Mouse (Mus musculus): ENCODE data around the gene Man1b1. TPM values are rescaled to one million over a fixed set of nuclear protein-coding genes. Genes with fewer than 3 reads are reported as not detected.

Gene Man1b1
- polyA plus RNA-seq, 1 experiment from 2014 or later: 15.3 TPM

GRCm38 (mm10) chr2:25371764-25372643 is 39.9 kb downstream of the Man1b1 start, which contains the start of gene Sapcd2:
Gene Sapcd2, plus strand, starts transcription at chr2:25372321.
- peaks cover 47% of the 10 kb centered on the region for H3K4me1 ChIP-seq (ENCODE audit: control insufficient read depth, low read depth, low read length)
- WGBS (ENCODE audit: insufficient replicate concordance): 1% methylated on average over 65 of the region's 65 CpGs
- peaks cover 10% of the 10 kb centered on the region for H3K36me3 ChIP-seq (ENCODE audit: control insufficient read depth, insufficient read depth)
- peak within 1 kb of the TSS; percentile 92 for H3K4me2 ChIP-seq (ENCODE audit: low read depth, low read length)
- H3K27me3 ChIP-seq (ENCODE audit: control insufficient read depth, insufficient read depth, low read depth, low read length): peaks cover 4% of the 10 kb centered on the region; the same call in 1 of the 2 replicates
- peak within 1 kb of the TSS; percentile 83 for H3K9ac ChIP-seq (ENCODE audit: low read depth, low read length)
- H3K9me3 ChIP-seq (replicated peaks; ENCODE audit: control insufficient read depth, low read length): no peaks in the 10 kb centered on the region
- H3K4me3 ChIP-seq (ENCODE audit: low read depth, low read length): peak within 1 kb of the TSS; percentile 85
- H3K27ac ChIP-seq (ENCODE audit: low read length): peak within 1 kb of the TSS; percentile 58
- ATAC-seq (ENCODE audit: low read depth): peak; percentile 88

GRCm38 (mm10) chr2:25372644-25373391 is 40.7 kb downstream of the Man1b1 start:
- Histone ChIP-seq H3K27me3 (ENCODE audit: control insufficient read depth, insufficient read depth, low read depth, low read length) (peaks cover 4% of the 10 kb centered on the region; the same call in 1 of the 2 replicates), H3K4me3 (ENCODE audit: low read depth, low read length) (peak overlapping the region; percentile 85), H3K27ac (ENCODE audit: low read length) (peak overlapping the region; percentile 58), H3K4me2 (ENCODE audit: low read depth, low read length) (peak overlapping the region; percentile 92), H3K4me1 (ENCODE audit: control insufficient read depth, low read depth, low read length) (peaks cover 47% of the 10 kb centered on the region), H3K9me3 (replicated peaks; ENCODE audit: control insufficient read depth, low read length) (no peaks in the 10 kb centered on the region), H3K9ac (ENCODE audit: low read depth, low read length) (peak overlapping the region; percentile 83), H3K36me3 (ENCODE audit: control insufficient read depth, insufficient read depth) (peaks cover 15% of the 10 kb centered on the region)
- WGBS (ENCODE audit: insufficient replicate concordance): 1% methylated on average over 42 of the region's 42 CpGs
- ATAC-seq (ENCODE audit: low read depth): peak; percentile 20

GRCm38 (mm10) chr2:25373431-25373830 is 41.3 kb downstream of the Man1b1 start:
- Histone ChIP-seq H3K9ac (ENCODE audit: low read depth, low read length) (peak overlapping the region; percentile 83), H3K4me3 (ENCODE audit: low read depth, low read length) (peak overlapping the region; percentile 85), H3K27ac (ENCODE audit: low read length) (no peak overlapping the region), H3K27me3 (ENCODE audit: control insufficient read depth, insufficient read depth, low read depth, low read length) (no peaks in the 10 kb centered on the region), H3K4me1 (ENCODE audit: control insufficient read depth, low read depth, low read length) (peaks cover 47% of the 10 kb centered on the region), H3K36me3 (ENCODE audit: control insufficient read depth, insufficient read depth) (peaks cover 15% of the 10 kb centered on the region), H3K9me3 (replicated peaks; ENCODE audit: control insufficient read depth, low read length) (no peaks in the 10 kb centered on the region), H3K4me2 (ENCODE audit: low read depth, low read length) (peak overlapping the region; percentile 92)
- no peak for ATAC-seq (ENCODE audit: low read depth)
- WGBS (ENCODE audit: insufficient replicate concordance): 35% methylated on average over 2 of the region's 2 CpGs

- no peaks in the 10 kb centered on the region for H3K9me3 ChIP-seq (replicated peaks; ENCODE audit: control insufficient read depth, low read length)
- H3K9ac ChIP-seq (ENCODE audit: low read depth, low read length): no peak overlapping the region
- H3K36me3 ChIP-seq (ENCODE audit: control insufficient read depth, insufficient read depth): peaks cover 15% of the 10 kb centered on the region
- peaks cover 30% of the 10 kb centered on the region for H3K4me1 ChIP-seq (ENCODE audit: control insufficient read depth, low read depth, low read length)
- 67% methylated on average over 4 of the region's 4 CpGs for WGBS (ENCODE audit: insufficient replicate concordance)
- ATAC-seq (ENCODE audit: low read depth): no peak
- H3K4me3 ChIP-seq (ENCODE audit: low read depth, low read length): no peak overlapping the region
- H3K27ac ChIP-seq (ENCODE audit: low read length): no peak overlapping the region
- H3K4me2 ChIP-seq (ENCODE audit: low read depth, low read length): no peak overlapping the region
- H3K27me3 ChIP-seq (ENCODE audit: control insufficient read depth, insufficient read depth, low read depth, low read length): no peaks in the 10 kb centered on the region
These were observed 44.5 kb downstream of the Man1b1 start for GRCm38 (mm10) chr2:25376589-25376988.

- H3K9ac ChIP-seq (ENCODE audit: low read depth, low read length): no peak overlapping the region
- no peaks in the 10 kb centered on the region for H3K36me3 ChIP-seq (ENCODE audit: control insufficient read depth, insufficient read depth)
- H3K27ac ChIP-seq (ENCODE audit: low read length): no peak overlapping the region
- peak; percentile 82 for ATAC-seq (ENCODE audit: low read depth)
- no peak overlapping the region for H3K4me2 ChIP-seq (ENCODE audit: low read depth, low read length)
- no peaks in the 10 kb centered on the region for H3K27me3 ChIP-seq (ENCODE audit: control insufficient read depth, insufficient read depth, low read depth, low read length)
- H3K4me3 ChIP-seq (ENCODE audit: low read depth, low read length): no peak overlapping the region
- no peaks in the 10 kb centered on the region for H3K9me3 ChIP-seq (replicated peaks; ENCODE audit: control insufficient read depth, low read length)
- 53% methylated on average over 5 of the region's 5 CpGs for WGBS (ENCODE audit: insufficient replicate concordance)
- H3K4me1 ChIP-seq (ENCODE audit: control insufficient read depth, low read depth, low read length): no peaks in the 10 kb centered on the region
These were observed 52.4 kb downstream of the Man1b1 start for GRCm38 (mm10) chr2:25384492-25384891.

- H3K4me1 ChIP-seq (ENCODE audit: control insufficient read depth, low read depth, low read length): peaks cover 7% of the 10 kb centered on the region
- no peaks in the 10 kb centered on the region for H3K36me3 ChIP-seq (ENCODE audit: control insufficient read depth, insufficient read depth)
- no peak overlapping the region for H3K4me2 ChIP-seq (ENCODE audit: low read depth, low read length)
- 61% methylated on average over 5 of the region's 5 CpGs for WGBS (ENCODE audit: insufficient replicate concordance)
- H3K9me3 ChIP-seq (replicated peaks; ENCODE audit: control insufficient read depth, low read length): no peaks in the 10 kb centered on the region
- H3K27ac ChIP-seq (ENCODE audit: low read length): no peak overlapping the region
- no peak overlapping the region for H3K9ac ChIP-seq (ENCODE audit: low read depth, low read length)
- peaks cover 27% of the 10 kb centered on the region for H3K27me3 ChIP-seq (ENCODE audit: control insufficient read depth, insufficient read depth, low read depth, low read length)
- no peak overlapping the region for H3K4me3 ChIP-seq (ENCODE audit: low read depth, low read length)
- no peak for ATAC-seq (ENCODE audit: low read depth)
These were observed 59.1 kb downstream of the Man1b1 start for GRCm38 (mm10) chr2:25391266-25391665.

- no peaks in the 10 kb centered on the region for H3K36me3 ChIP-seq (ENCODE audit: control insufficient read depth, insufficient read depth)
- H3K4me2 ChIP-seq (ENCODE audit: low read depth, low read length): no peak overlapping the region
- ATAC-seq (ENCODE audit: low read depth): no peak
- no peak overlapping the region for H3K27ac ChIP-seq (ENCODE audit: low read length)
- no peak overlapping the region for H3K9ac ChIP-seq (ENCODE audit: low read depth, low read length)
- WGBS (ENCODE audit: insufficient replicate concordance): 42% methylated on average over 3 of the region's 3 CpGs
- H3K4me1 ChIP-seq (ENCODE audit: control insufficient read depth, low read depth, low read length): peaks cover 7% of the 10 kb centered on the region
- H3K4me3 ChIP-seq (ENCODE audit: low read depth, low read length): no peak overlapping the region
- no peaks in the 10 kb centered on the region for H3K9me3 ChIP-seq (replicated peaks; ENCODE audit: control insufficient read depth, low read length)
- H3K27me3 ChIP-seq (ENCODE audit: control insufficient read depth, insufficient read depth, low read depth, low read length): peaks cover 54% of the 10 kb centered on the region
These were observed 62.4 kb downstream of the Man1b1 start for GRCm38 (mm10) chr2:25394281-25395221.

Data from liver, embryonic 16.5 days (tissue).